In genomic region chr8:114117439-114117838, GRCm38 (mm10) we compare ENCODE assay signal across 27 mouse cellular contexts. TPM values are rescaled to one million over a fixed set of nuclear protein-coding genes. Genes with fewer than 3 reads are reported as not detected.
DNase-seq lines count a peak whose midpoint lies in the region; ATAC-seq lines count a peak whose summit lies in the region.
"Had no signal": no experiment of that assay in that cellular context is flagged by ENCODE, and none has a peak within 500 bp of the region (broad histone marks: within the 10 kb centered on the region; RNA-seq: fewer than 3 reads in every experiment).

No protein-coding gene starts in this region.

- no peak overlapping the region for H3K27ac ChIP-seq in liver, embryonic 13.5 days
- H3K27ac ChIP-seq: embryonic facial prominence, embryonic 10.5 days; embryonic facial prominence, embryonic 15.5 days; forebrain, embryonic 13.5 days; hindbrain, embryonic 13.5 days; layer of hippocampus, adult 2 months; limb, embryonic 13.5 days; midbrain, embryonic 13.5 days; neural tube, embryonic 13.5 days had no signal

- no peak overlapping the region for H3K4me3 ChIP-seq in liver, embryonic 13.5 days (replicated peaks)
- H3K4me3 ChIP-seq: embryonic facial prominence, embryonic 10.5 days; embryonic facial prominence, embryonic 15.5 days; forebrain, embryonic 13.5 days; hindbrain, embryonic 13.5 days; layer of hippocampus, adult 2 months; limb, embryonic 13.5 days; midbrain, embryonic 13.5 days; neural tube, embryonic 13.5 days had no signal

- no peak overlapping the region for H3K4me2 ChIP-seq in liver, embryonic 13.5 days
- H3K4me2 ChIP-seq: embryonic facial prominence, embryonic 15.5 days; forebrain, embryonic 13.5 days; heart, embryonic 11.5 days; hindbrain, embryonic 13.5 days; limb, embryonic 13.5 days; lung, embryonic 14.5 days; midbrain, embryonic 13.5 days; neural tube, embryonic 13.5 days had no signal

- ATAC-seq in liver, embryonic 13.5 days (ENCODE audit: low read depth), result peak; percentile 88
- ATAC-seq in megakaryocyte, adult 5-6 weeks (ENCODE audit: poor library complexity, severe bottlenecking), result peak; percentile 82
- ATAC-seq: midbrain, embryonic 13.5 days had no signal

- DNase-seq in adrenal gland, adult 2 months, result peak; percentile 11
- DNase-seq in adrenal gland, postnatal 36 days, result no peak
- peak; percentile 70 for DNase-seq in 416B (ENCODE audit: low read depth)
- no peak for DNase-seq in liver, embryonic 13.5 days
- no peak for DNase-seq in cerebellum, postnatal 36 days
- no peak for DNase-seq in thymus, postnatal 36 days
- no peak for DNase-seq in kidney, postnatal 25 days
- DNase-seq: adrenal gland, postnatal 14 days; cerebellum, adult 11-12 months; cerebellum, postnatal 10 days; gastrocnemius, postnatal 14 days; heart, adult 18-20 months; heart, postnatal 4 days; kidney, adult 11 months; kidney, postnatal 14 days; lung, embryonic 14.5 days had no signal

- no peak overlapping the region for H3K9ac ChIP-seq in liver, embryonic 13.5 days
- H3K9ac ChIP-seq: embryonic facial prominence, embryonic 15.5 days; forebrain, embryonic 13.5 days; hindbrain, embryonic 13.5 days; limb, embryonic 13.5 days; lung, embryonic 14.5 days; midbrain, embryonic 13.5 days; neural tube, embryonic 13.5 days had no signal

- H3K9me3 ChIP-seq in liver, embryonic 13.5 days (replicated peaks), result no peaks in the 10 kb centered on the region
- H3K9me3 ChIP-seq: embryonic facial prominence, embryonic 10.5 days; embryonic facial prominence, embryonic 15.5 days; forebrain, embryonic 13.5 days; hindbrain, embryonic 13.5 days; limb, embryonic 13.5 days; midbrain, embryonic 13.5 days; neural tube, embryonic 13.5 days had no signal

- H3K4me1 ChIP-seq in liver, embryonic 13.5 days (replicated peaks), result peaks cover 4% of the 10 kb centered on the region; the same call in 1 of the 2 replicates
- H3K4me1 ChIP-seq: embryonic facial prominence, embryonic 15.5 days had no signal

- no peaks in the 10 kb centered on the region for H3K36me3 ChIP-seq in liver, embryonic 13.5 days
- H3K36me3 ChIP-seq: embryonic facial prominence, embryonic 10.5 days; embryonic facial prominence, embryonic 15.5 days; G1E; hindbrain, embryonic 13.5 days; limb, embryonic 13.5 days; midbrain, embryonic 13.5 days; neural tube, embryonic 13.5 days had no signal

- H3K27me3 ChIP-seq in liver, embryonic 13.5 days, result no peaks in the 10 kb centered on the region
- H3K27me3 ChIP-seq: embryonic facial prominence, embryonic 15.5 days; forebrain, embryonic 13.5 days; hindbrain, embryonic 13.5 days; limb, embryonic 13.5 days; midbrain, embryonic 13.5 days; neural tube, embryonic 13.5 days had no signal

RNA-seq across cellular contexts. Expression of gene Nudt7, which starts 15.9 kb away (rescaled TPM):
- total RNA-seq in adrenal gland, adult 2 months (2021), result 10 to 100 TPM; 58.7 to 77.9 TPM
- polyA plus RNA-seq in adrenal gland, adult 2 months (2012; rRNA removed), result 12.8 and 13.8 TPM in 2 replicates
- total RNA-seq in adrenal gland, postnatal 36 days (2021), result 10 to 100 TPM; 46.5 to 73.1 TPM
- 16.4 and 19.4 TPM in 2 replicates for polyA plus RNA-seq in liver, embryonic 13.5 days (2015; fragmentation: Nextera tagmentation; extraction: Ambion mirVana)
- 26.0 and 29.9 TPM in 2 replicates for total RNA-seq in megakaryocyte, adult 5-6 weeks (2015)
- total RNA-seq in megakaryocyte, adult 5-6 weeks (2017), result 17.6 and 24.4 TPM in 2 replicates
- polyA plus RNA-seq: G1E had no signal

Comparison
In these comparisons a context has a peak if more than half of its experiments do, and no peak if none do; other contexts are left out.
1. DNase-seq: peak in adrenal gland, adult 2 months (single experiment) and 416B (single experiment); none in adrenal gland, postnatal 36 days (0 of 2), liver, embryonic 13.5 days (single experiment), cerebellum, postnatal 36 days (0 of 2), thymus, postnatal 36 days (0 of 2) and kidney, postnatal 25 days (0 of 2).